Mouse (Mus musculus) heart, adult 8-10 months (tissue): ENCODE results near the gene Prdm11. TPM values are rescaled to one million over a fixed set of nuclear protein-coding genes. Genes with fewer than 3 reads are reported as not detected.

Experiments used
- DNase-seq: peaks from one replicate; pipeline ENCODE4 v3.0.0; 2022; ENCODE audit warnings: low spot score
- total RNA-seq, 4 experiments: library from RNA; stranded (reverse); gene quantifications; 2 replicates each; pipeline ENCODE4 v1.2.4; 2022

Prdm11 gene
- total RNA-seq, 4 experiments from 2014 or later: 5.7 to 10.5 (median 9.3) TPM

DNA sequence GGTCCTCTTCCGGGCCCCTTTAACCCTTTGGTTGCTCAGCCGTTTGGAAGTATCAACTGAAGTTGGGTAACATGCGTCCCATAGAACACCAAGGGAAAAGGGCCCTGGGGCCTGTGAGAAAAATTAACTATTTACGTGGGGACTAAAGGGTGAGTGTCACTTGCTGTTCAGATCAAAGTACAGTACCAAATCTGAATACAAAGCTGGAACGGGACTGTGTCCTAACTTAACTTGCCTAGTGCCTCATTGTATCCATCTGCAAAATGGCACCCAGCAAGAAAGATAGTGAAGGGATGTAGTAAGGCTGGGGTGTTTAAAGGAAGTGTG, 505 bp upstream of the Prdm11 start:
- no peak for DNase-seq

DNA sequence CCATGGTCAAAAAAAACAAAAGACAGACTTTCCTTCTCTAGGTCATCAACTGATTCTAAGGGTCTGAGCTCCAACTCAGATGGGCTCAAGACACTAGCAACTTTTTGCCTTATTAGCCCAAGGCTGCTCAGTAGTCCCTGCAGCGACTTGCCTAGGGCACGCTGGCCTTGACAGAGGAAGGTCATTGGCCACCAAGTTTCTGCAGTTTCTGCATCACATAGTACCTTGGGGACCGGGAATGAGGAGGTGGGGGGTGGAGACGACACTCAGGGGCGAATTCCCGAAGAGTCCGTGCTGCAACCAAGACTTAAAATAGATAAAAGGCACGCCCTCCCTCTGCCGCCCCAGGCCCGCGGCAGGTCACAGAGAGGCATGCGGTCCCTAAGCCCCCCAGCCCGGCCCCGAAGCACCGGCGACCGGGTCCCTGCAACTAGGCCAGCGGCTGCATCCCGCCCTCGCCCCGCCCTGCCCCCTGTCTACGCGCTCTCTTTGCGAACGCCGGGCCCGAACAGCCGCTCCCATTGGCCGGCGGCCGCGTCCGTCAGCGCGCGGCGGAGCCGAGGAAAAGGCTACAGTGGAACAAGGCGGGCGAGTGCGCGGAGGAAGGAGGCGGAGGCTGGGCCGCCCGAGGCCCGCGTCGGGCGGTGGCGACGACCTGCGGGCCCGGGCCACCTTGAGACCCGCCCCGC, 694 bp downstream of the Prdm11 start:
- DNase-seq: peak; percentile 94

DNA sequence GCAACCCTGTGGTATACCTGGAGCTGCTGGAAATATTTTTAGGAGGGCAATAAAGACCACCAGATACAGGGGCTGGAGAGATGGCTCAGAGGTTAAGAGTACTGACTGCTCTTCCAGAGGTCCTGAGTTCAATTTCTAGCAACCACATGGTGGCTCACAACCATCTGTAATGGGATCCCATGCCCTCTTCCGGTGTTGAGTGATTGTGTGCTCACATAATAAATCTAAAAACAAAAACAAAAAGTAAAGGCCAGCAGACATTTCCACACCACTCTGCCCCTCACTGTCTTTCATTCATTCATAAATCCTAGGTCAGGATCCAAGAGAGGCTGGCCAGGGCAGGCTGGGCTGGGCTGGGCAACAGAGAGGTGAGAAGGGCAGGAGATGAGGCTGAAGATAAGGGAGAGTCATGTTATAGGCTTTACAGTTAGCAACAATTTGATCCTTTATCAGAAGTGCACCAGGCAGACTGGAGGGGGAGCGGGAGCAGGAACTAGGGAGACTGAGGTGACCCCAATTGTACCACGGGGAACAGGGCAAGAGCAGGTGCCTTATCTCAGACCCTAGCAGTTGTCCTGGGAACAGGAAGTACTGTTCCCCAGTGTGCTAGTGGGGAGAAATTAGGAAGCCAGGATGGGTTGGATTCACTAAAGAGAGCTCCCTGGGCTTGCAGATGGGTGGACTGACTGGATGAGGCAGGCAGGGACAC, 2.4 kb downstream of the Prdm11 start:
- DNase-seq: no peak

DNA sequence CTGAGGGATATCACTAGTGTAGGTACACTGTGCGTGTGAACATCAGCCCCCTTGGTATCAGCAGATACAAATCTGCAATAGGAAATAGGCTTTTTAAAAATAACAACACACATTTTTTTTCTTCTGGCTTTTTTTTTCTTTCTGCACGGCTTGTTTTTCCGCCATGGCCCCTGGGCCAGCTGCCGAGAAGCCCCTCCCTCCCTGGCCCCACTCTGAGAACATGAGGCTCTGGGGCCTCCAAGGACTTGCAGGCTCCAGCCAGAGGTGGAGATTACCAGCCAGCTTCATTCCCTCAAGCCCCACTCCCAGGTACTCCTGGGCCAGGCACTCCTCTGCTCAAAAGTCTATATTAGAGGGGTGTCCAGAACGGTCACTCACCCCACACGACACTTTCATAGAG, 4.5 kb downstream of the Prdm11 start:
- DNase-seq: no peak

DNA sequence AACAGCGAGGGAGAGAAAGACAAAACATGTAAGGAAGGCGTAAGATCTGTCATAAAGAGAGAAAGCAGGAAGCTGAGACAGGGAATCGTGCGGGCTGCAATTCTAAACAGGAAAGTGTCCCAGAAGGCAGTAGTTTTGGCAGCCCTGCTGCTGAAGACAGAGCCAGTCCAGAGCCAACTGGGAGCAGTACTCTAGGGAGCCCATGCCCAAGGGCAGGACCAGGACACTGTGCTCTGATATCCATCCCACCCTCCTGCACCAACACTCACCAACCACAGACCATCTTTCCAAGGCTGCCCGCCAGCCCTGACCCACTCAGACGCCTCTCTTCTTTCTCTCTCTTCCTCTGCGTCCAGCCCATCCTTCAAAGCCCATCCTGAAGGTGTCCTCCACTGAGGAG, 5.1 kb downstream of the Prdm11 start:
- DNase-seq: no peak

DNA sequence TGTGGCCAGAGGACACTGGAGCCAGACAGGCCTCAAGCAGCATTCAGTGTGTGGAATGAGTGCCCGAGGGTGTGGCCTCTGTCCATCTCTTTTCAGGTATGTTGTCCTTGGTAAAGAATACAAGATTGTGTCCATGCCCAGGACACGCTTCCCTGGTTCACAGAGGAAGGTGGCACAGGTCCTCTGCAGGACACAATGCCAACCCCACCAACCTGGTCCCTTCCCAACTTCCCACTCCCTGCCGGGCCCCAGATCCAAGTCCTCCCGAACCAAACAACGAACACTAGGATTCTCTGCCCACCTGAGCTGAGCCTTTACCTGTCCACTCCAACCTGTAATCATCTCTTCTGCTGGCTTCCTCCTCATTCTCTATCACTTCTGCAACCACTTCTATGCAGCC, 6.3 kb downstream of the Prdm11 start:
- no peak for DNase-seq

DNA sequence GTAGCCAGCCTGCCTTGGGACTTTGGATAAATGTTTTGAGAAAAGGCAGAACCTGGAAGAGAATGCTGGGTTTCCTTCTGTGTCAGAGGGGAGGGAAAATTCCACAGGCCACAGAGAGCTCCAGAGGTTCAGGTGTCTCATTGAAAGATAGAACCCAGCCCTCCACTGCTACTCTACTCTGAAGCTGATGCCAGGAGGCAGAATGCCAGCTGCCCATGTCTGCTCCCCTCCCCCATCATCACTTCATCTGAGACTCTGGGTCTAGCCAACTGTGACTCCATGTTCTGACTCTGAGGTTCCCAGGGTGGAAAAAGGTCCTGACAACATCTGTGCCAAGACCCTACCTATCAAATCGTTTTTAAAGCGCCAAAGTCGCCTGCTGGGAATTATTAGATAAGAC, 6.9 kb downstream of the Prdm11 start:
- no peak for DNase-seq

DNA sequence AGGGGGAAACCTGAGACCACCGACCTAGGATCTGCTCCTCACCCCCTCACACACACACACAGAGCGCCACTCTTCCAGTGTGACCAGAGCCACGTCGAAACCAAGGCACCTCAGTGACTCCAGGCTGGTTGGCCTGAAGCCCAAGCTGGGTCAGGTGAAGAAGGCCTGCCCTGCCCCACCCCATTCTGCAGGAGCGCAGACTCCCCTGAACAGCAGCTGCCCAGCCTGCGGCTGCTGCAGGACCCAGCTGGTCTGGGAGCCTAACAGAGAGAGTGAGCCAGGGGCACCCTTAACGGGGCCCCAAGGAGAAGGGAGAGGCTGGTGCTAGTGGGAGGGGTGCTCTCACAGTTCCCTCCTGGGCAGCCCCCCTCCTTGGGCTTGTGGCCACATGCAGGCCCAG, 10.3 kb downstream of the Prdm11 start:
- no peak for DNase-seq

DNA sequence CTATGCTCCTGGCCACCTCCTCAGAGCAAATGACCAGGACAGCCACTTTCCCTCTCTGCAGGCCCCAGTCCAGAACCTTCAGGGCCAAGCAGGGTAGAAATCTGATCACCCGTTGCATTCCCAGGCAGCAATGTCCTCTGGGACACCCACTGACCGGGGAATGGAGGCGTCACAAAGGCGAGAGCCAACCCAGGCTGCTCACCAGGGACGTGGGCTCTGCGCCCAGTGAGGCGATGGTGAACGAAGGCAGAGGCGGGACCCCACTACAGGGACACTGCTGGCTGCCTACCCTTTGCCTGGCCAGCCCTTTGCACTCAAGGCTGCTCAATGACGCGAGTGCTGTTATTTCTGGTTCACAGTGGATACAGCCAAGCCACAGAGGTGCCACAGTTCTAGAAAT, 13.3 kb downstream of the Prdm11 start:
- DNase-seq: peak; percentile 68

DNA sequence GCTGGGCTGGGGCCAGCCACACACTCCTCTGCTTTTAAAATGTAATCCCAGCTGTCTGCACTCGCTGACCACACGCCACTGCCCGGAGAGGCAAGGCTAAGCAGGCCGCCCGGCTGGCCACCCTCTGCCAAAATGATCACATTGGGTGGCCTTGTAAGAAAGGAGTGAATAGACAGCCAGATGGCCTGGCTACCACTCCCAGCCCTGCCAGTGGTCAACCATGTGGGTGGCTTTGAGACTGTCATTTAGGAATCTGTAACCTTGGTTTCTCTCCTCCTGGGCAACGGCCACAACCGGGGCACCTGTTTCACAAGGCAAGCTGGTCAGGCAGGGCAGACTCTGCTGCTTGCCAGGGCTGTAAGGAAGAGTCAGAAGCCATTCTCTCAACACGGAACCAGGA, 13.9 kb downstream of the Prdm11 start:
- peak; percentile 44 for DNase-seq

DNA sequence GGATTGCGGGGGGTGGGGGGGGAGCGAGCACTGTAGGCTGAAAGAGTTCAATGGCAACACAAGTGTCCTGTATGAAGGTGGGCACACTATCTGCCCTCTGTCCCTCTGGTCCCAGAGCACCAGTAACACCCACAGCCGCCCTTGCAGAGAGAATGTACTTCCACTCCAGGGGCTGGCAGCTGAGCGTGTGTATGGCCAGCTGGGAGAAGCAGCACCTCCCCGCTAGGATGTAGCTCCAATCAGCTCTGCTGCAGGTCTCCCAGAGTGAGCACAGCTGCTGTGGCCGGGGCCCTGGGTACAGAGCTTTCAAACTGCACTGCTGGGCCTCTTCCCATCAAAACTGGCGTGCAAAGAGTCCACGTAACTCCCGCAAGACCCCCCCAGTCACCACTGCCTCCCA, 14.9 kb downstream of the Prdm11 start:
- no peak for DNase-seq

DNA sequence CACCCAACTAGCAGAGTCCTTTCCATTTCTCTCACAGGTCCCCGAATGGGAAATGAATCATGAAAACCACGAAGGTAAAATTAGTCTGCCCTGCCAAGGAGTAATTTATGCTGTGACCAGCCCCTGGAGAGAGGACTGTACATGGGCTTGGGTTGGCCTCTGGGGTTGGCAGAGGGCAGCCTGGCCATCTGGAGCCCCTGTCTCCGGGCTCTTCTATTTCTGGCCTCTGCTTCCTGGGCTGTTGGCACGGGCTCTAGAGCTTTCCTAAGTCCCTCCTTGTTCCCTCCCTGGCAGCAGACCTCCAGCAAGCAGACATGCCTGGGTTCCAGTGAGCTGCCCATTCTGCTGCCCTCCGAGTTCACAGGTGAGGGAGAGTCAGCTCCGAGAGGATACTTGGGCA, 15.9 kb downstream of the Prdm11 start:
- peak; percentile 40 for DNase-seq

DNA sequence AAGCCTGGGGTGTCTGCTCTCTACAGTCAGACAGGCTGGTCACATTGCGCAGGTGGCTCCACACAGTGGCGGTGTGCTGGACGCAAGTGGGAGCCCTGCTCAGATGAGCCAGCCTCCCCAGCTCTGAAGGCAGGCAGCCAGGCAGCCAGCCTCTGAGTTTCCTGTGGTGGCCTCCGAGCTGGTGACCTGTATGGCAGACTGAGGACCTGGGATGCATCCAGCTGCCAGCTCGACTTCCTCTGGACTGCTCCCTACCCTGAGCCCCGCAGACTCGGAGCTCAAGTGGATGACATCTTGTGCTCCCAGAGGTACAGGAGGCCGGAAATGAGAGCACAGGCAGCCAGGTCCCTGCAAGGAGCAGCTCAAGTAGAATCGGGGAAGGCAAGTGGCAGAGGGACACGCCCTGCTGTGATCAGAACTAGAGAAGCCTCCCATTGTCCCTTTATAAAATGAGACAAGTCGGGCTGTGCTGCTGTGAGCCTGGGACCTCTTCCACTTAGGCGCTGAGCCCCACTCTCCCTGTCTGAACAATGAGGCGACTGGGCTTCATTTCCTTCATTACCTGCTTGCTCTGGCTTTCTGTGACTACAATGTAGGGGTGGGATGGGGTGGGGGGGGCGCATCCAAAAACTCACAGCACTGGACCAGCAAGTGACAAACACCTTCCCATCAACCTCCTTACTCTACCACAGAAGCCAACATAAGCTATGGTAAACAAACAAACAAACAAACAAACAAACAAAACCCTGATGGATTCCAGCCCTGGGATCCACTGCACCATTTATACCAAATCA, 16.5 kb downstream of the Prdm11 start:
- peak; percentile 44 for DNase-seq

DNA sequence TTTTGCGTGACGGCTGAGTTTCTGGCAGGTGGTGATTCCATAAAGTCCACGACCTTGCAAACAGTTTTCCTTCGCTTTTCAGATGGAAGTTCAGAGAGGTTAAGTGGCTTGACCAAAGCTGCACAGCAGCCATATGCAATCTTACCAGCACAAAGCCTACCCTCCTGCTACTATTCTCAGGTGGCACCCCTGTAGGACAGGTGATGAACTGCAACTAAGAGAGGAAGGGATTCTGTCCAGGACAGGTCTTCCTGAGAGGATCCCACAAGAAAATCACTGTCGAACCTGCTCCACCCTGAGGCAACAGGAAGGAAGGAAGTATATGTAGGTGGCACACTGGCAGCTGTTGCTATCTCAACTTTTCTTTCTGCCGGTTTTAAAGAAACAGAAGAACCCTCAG, 17.1 kb downstream of the Prdm11 start:
- DNase-seq: no peak

DNA sequence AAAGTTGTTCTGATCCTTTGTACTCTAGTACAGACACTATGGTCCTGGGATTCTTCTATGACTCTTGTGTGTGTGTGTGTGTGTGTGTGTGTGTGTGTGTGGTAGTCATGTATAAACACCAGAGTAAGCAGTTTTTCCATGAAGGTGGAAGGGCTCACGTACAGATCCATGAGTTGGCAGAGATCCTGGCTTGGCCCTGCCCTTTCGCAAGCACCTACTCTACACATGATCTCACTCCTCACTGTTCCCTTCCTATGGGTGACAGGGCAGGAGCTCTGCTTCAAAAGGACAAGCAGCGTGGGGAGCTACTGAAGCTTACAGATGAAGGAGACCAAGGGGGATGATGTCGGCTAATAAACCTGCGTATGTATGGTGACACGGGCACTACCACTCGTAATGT, 18.3 kb downstream of the Prdm11 start:
- DNase-seq: no peak

DNA sequence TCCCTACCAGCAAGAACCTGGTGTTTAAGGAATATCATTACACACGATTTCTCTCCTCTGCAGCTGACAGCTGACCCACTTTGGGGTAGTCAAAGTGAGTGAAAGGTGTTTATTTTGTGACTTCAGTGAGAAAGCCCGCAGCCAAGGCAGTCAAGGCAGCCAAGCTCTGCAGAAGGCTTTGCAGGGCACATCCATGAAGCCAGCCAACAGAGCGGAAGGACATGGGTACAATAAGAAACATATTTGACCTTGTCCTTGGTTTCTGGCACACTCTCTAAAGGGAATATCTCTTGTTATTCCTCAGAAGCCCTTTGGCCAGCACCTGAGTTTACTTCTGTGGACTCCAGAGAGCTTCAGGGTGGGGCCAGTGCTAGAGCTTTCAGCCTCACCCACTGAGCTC, 21.5 kb downstream of the Prdm11 start:
- DNase-seq: no peak

DNA sequence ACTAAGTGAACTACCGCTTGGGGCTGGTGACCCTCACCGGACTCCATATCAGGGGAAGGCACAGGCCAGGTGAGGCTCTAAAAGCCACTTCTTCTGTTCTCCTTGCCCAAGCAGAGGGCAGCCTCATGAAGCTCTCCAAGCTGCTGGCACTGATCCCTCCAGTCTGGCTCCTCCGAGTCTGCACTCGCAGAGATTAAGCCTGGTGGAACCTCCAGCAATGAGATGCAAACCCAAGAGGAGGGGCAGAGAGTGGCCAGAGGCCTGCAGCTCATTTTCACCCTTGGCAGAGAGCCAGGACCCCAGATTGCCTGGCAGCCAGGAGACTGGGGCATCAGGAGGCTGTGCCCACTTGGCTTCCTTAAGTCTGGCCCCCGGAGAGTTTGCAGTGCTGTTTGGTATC, 27.1 kb downstream of the Prdm11 start:
- no peak for DNase-seq

DNA sequence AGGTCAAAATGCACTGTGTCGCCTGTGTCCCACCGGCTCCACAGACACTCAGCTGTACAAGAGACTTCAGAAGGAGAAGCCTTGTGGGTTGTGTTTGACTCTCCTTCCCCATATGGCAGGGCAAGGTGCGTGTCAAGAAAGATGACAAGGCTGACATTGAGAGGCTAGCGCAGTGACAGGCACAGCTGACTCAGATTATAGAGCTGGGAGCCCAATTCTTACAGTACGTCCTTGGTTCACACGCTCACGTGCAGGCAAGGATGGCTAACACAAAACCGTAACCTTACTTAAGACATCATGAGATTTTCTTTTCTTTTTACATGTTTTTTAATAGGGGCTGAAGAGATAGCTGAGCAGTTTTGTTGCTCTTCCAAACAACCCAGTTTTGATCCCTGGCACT, 28.8 kb downstream of the Prdm11 start:
- no peak for DNase-seq

DNA sequence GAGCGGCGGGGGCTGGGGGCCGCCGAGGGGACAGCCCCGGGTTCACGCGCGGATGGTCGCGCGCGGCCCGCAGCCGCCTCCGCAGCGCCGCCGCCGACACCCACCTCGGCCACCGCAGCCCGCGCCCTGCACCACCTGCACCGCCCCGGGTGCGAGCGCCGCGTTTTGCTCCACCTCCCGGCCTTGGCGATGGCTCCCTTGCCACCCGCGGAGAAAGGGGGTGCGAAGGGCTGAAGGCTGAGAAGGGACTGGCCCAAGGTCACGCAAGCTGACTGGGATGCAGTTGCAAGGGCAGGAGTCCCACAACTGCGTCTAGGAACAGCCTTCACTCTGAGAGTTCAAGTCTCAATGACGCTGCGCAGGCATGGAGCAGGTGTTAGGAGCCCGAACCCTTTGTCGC, 30.9 kb downstream of the Prdm11 start:
- no peak for DNase-seq

DNA sequence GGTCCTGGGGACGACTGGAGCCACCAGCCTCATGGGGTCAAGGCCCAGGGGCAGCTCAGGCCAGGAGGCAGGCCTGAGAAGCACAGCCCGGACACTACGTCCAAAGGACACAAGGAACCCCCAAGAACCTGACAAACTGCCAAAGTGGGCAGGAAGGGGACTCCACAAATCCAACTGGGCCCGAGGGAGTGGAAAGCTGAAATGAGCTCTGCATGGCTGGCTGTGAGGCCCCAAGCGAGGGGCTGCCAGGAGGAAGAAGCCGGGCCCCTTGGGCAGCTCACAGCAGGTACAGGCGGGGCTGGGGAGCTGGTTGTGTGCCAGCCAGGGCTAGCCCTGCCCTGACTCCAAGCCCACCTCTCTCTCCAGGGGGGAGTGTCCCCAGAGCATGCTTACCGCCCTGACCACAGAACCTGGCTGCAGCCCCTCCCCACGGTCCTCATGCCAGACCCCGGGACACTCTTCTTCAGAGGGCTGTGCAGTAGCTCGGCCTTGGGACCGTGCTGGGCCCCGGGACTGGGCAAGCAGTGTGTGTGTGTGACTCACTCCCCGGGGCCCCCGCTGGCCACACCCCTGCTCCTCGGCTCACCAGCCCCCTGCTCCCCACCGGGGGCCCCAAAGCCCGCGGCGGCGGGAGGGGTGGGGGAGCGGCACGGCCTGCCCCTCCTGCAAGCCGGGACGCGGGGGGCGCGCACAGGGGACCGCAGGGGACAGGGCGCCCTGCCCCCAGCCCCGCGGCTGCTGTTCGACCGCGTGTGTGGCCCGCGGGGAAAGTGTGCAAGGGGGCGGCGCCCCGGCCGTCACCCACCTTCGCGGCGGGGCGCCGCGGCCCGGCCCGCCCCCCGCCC, 31.7 kb downstream of the Prdm11 start:
- DNase-seq: no peak

DNA sequence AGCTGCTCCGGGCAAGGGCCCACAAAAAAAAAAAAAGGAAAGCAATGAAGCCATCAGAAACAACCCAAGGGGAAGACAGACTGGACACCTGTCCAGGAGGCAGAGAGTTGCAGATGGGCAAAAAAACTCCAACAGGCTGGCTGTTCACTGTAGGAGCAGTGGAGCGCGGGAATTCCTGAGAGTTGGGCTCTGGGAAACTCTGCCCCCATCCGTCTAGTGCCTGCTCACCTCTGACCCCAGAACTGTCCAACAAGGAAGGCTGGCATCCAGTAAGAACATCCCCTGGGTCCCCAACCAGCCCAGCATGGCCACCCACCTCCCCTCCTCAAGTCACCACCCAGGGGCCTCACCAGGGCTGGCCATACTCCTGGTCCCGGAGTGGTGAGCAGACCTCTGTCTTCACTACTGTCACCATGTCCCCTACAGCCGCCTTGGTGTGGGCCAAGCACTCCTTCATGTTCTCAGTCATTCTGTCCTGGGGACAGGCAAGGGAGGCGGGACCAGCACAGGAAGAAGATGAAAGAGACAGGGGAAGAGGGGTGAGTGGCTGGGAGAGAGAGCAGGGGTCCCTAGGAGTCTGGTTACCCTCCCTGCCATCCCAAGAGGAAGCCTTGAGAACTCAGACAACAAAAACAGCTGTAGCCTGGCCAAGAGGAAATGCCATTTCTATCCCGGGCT, 32.4 kb downstream of the Prdm11 start:
- DNase-seq: no peak

DNA sequence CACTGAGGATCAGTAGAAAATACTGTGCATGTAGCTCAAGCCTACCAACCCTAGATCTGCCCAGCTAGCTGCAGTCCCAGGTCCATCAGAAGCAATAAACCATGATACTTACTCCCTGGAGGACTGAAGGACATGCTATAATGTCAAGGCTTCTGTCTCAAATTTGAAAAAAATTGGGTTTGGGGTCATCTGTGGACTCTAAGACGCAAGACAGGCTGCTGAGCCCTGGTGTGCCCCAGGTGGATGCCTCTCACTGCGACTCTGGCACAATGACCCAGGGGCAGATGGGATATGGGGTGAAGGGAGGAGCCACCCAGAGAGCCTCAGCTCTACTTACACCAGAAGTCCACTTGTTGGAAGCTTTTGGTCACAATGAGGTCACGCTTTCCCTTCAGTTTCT, 33.0 kb downstream of the Prdm11 start:
- no peak for DNase-seq
